Mouse (Mus musculus) intestine, embryonic 15.5 days (tissue): ENCODE results near the gene Sept14. TPM values are rescaled to one million over a fixed set of nuclear protein-coding genes. Genes with fewer than 3 reads are reported as not detected.

Source experiments
- ATAC-seq: fragments of 200-750 bp; cut with Nextera tagmentation; 2 replicates; pipeline ENCODE4 v1.8.0; 2017; ENCODE audit warnings: moderate TSS enrichment, moderate library complexity
- H3K27ac ChIP-seq: fragments of 300-500 bp; sonication (generic); 2 replicates; pipeline ENCODE4 v1.5.1; 2015; ENCODE audit warnings: mild to moderate bottlenecking, inconsistent platforms
- H3K27me3 ChIP-seq: fragments of 300-500 bp; sonication (generic); replicated peaks from 2 replicates; pipeline ENCODE4 v1.6.1; 2015; ENCODE audit warnings: inconsistent platforms
- H3K36me3 ChIP-seq: fragments of 300-500 bp; sonication (generic); 2 replicates; pipeline ENCODE4 v1.6.1; 2015; ENCODE audit warnings: inconsistent platforms
- H3K4me1 ChIP-seq: fragments of 300-500 bp; sonication (generic); replicated peaks from 2 replicates; pipeline ENCODE4 v1.6.1; 2015; ENCODE audit warnings: inconsistent platforms
- H3K4me2 ChIP-seq: fragments of 300-500 bp; sonication (generic); replicated peaks from 2 replicates; pipeline ENCODE4 v1.6.1; 2015; ENCODE audit warnings: mild to moderate bottlenecking, inconsistent platforms
- H3K4me3 ChIP-seq: fragments of 300-500 bp; sonication (generic); replicated peaks from 2 replicates; pipeline ENCODE4 v1.5.1; 2015; ENCODE audit warnings: inconsistent platforms
- H3K9ac ChIP-seq: fragments of 300-500 bp; sonication (generic); 2 replicates; pipeline ENCODE4 v1.6.1; 2015; ENCODE audit warnings: inconsistent platforms
- H3K9me3 ChIP-seq: fragments of 300-500 bp; sonication (generic); 2 replicates; pipeline ENCODE4 v1.6.1; 2016; ENCODE audit warnings: inconsistent platforms
- WGBS: fragments of 180-500 bp; shearing (Covaris S2); methylation state at CpG from one replicate; pipeline ENCODE4 v1.1.7; 2015; 5-methylcytosine and 5-hydroxymethylcytosine counted together
- polyA plus RNA-seq: library from polyadenylated mRNA; unstranded; fragments of >200 nt; fragmentation: Nextera tagmentation; extraction: Ambion mirVana; gene quantifications from 2 replicates; pipeline ENCODE4 v1.2.1, GENCODE M21; 2015

Sept14 gene
- polyA plus RNA-seq, 1 experiment from 2014 or later = not detected

GRCm38 (mm10) chr5:129667851-129668250, 40.5 kb downstream of the Sept14 start:
- no peak overlapping the region for H3K27ac ChIP-seq
- WGBS = 85% methylated on average over 4 of the region's 4 CpGs
- no peak for ATAC-seq
- H3K4me1 ChIP-seq = 0 out of 2 replicates have a peak, but pooled peaks cover 3% of the 10 kb centered on the region
- no peak overlapping the region for H3K9ac ChIP-seq
- H3K9me3 ChIP-seq = no peaks in the 10 kb centered on the region
- H3K36me3 ChIP-seq = no peaks in the 10 kb centered on the region
- no peaks in the 10 kb centered on the region for H3K27me3 ChIP-seq
- H3K4me3 ChIP-seq = no peak overlapping the region
- H3K4me2 ChIP-seq = no peak overlapping the region

- H3K4me1 ChIP-seq = 0 out of 2 replicates have a peak, but pooled peaks cover 3% of the 10 kb centered on the region
- 91% methylated on average over 10 of the region's 10 CpGs for WGBS
- no peak for ATAC-seq
- H3K4me3 ChIP-seq = no peak overlapping the region
- no peaks in the 10 kb centered on the region for H3K36me3 ChIP-seq
- H3K27me3 ChIP-seq = no peaks in the 10 kb centered on the region
- no peaks in the 10 kb centered on the region for H3K9me3 ChIP-seq
- H3K4me2 ChIP-seq = no peak overlapping the region
- H3K9ac ChIP-seq = no peak overlapping the region
- H3K27ac ChIP-seq = no peak overlapping the region
Observed at GRCm38 (mm10) chr5:129666271-129666909, 41.9 kb downstream of the Sept14 start.

GRCm38 (mm10) chr5:129664090-129664489, 44.2 kb downstream of the Sept14 start:
- Histone ChIP-seq H3K9me3 (no peaks in the 10 kb centered on the region), H3K27ac (no peak overlapping the region), H3K4me3 (no peak overlapping the region), H3K9ac (no peak overlapping the region), H3K36me3 (peaks cover 2% of the 10 kb centered on the region; the same call in 1 of the 2 replicates), H3K27me3 (no peaks in the 10 kb centered on the region), H3K4me1 (0 out of 2 replicates have a peak, but pooled peaks cover under 1% of the 10 kb centered on the region), H3K4me2 (no peak overlapping the region)
- WGBS = 88% methylated on average over 5 of the region's 5 CpGs
- ATAC-seq = no peak

GRCm38 (mm10) chr5:129657931-129658330, 50.4 kb downstream of the Sept14 start:
- WGBS = 93% methylated on average over 15 of the region's 15 CpGs
- Histone ChIP-seq H3K27ac (no peak overlapping the region), H3K9ac (no peak overlapping the region), H3K27me3 (no peaks in the 10 kb centered on the region), H3K36me3 (peaks cover 27% of the 10 kb centered on the region), H3K4me3 (no peak overlapping the region), H3K4me2 (no peak overlapping the region), H3K9me3 (no peaks in the 10 kb centered on the region), H3K4me1 (no peaks in the 10 kb centered on the region)
- ATAC-seq = no peak

GRCm38 (mm10) chr5:129657016-129657415, 51.3 kb downstream of the Sept14 start:
- Histone ChIP-seq H3K4me2 (no peak overlapping the region), H3K9me3 (no peaks in the 10 kb centered on the region), H3K27ac (no peak overlapping the region), H3K4me3 (no peak overlapping the region), H3K9ac (no peak overlapping the region), H3K36me3 (peaks cover 27% of the 10 kb centered on the region), H3K4me1 (no peaks in the 10 kb centered on the region), H3K27me3 (no peaks in the 10 kb centered on the region)
- no peak for ATAC-seq
- WGBS = 99% methylated on average over 10 of the region's 10 CpGs

- 90% methylated on average over 5 of the region's 5 CpGs for WGBS
- Histone ChIP-seq H3K9ac (no peak overlapping the region), H3K4me2 (no peak overlapping the region), H3K4me1 (no peaks in the 10 kb centered on the region), H3K36me3 (no peaks in the 10 kb centered on the region), H3K27me3 (no peaks in the 10 kb centered on the region), H3K9me3 (no peaks in the 10 kb centered on the region), H3K27ac (no peak overlapping the region), H3K4me3 (no peak overlapping the region)
- no peak for ATAC-seq
Observed at GRCm38 (mm10) chr5:129650858-129651257, 57.5 kb downstream of the Sept14 start.

Other genes with a start within 250 kb of the Sept14 start
- gene Sfswap, start 207.3 kb downstream of the Sept14 start, polyA plus RNA-seq = 29.2 and 32.5 TPM in 2 replicates
- 4.0 and 4.6 TPM in 2 replicates for gene Mmp17, start 124.3 kb downstream of the Sept14 start, polyA plus RNA-seq
- gene Zfp11, start 38.4 kb downstream of the Sept14 start, polyA plus RNA-seq = 2.9 and 3.5 TPM in 2 replicates
- 189 and 197 TPM in 2 replicates for gene Mrps17, start 7.0 kb upstream of the Sept14 start, polyA plus RNA-seq
- 86.1 and 94.2 TPM in 2 replicates for gene Nipsnap2, start 16.6 kb upstream of the Sept14 start, polyA plus RNA-seq
- gene Psph, start 78.9 kb upstream of the Sept14 start, polyA plus RNA-seq = 50.4 and 56.5 TPM in 2 replicates
- gene Sumf2, start 138.5 kb upstream of the Sept14 start, polyA plus RNA-seq = 36.0 and 48.1 TPM in 2 replicates
- gene Chchd2, start 179.0 kb upstream of the Sept14 start, polyA plus RNA-seq = 990 and 1,082 TPM in 2 replicates
- gene Zbed5, start 187.2 kb upstream of the Sept14 start, polyA plus RNA-seq = 2.4 and 3.2 TPM in 2 replicates
- gene Phkg1, start 190.0 kb upstream of the Sept14 start, polyA plus RNA-seq = 0.08 and 0.16 TPM in 2 replicates
- 1.8 and 1.9 TPM in 2 replicates for gene Nupr1l, start 200.0 kb upstream of the Sept14 start, polyA plus RNA-seq
- gene Vkorc1l1, start 233.5 kb upstream of the Sept14 start, polyA plus RNA-seq = 26.5 and 30.9 TPM in 2 replicates